Mouse (Mus musculus) megakaryocyte, embryonic 14.5 days (primary cell): ENCODE data around the gene P2ry2. TPM values are rescaled to one million over a fixed set of nuclear protein-coding genes. Genes with fewer than 3 reads are reported as not detected.

Source experiments
- H3K27me3 ChIP-seq: replicated peaks from 2 replicates; pipeline ENCODE3; 2012; ENCODE audit warnings: inconsistent platforms
- H3K36me3 ChIP-seq: replicated peaks from 2 replicates; pipeline ENCODE3; 2012; ENCODE audit warnings: low read length, inconsistent platforms, mixed read lengths
- H3K4me1 ChIP-seq: 2 replicates; pipeline ENCODE4 v1.6.1; 2012; ENCODE audit warnings: inconsistent platforms
- H3K4me3 ChIP-seq: replicated peaks from 2 replicates; pipeline ENCODE3; 2012; ENCODE audit warnings: moderate library complexity, mild to moderate bottlenecking, inconsistent platforms
- H3K9me3 ChIP-seq: 2 replicates; pipeline ENCODE4 v1.6.1; 2012; ENCODE audit warnings: inconsistent platforms
- FLI1 ChIP-seq: IDR thresholded peaks from 2 replicates; pipeline ENCODE4 v1.6.1; 2012; ENCODE audit warnings: low read length, inconsistent platforms, mixed read lengths
- GATA1 ChIP-seq: IDR thresholded peaks from 3 replicates; pipeline ENCODE4 v1.6.1; 2012; ENCODE audit warnings: mixed read lengths, low read length, inconsistent platforms, borderline replicate concordance
- polyA plus RNA-seq: library from polyadenylated mRNA; stranded (reverse); fragments of >175 nt; gene quantifications from 2 replicates; pipeline ENCODE4 v1.2.3, GENCODE M21; 2012; ENCODE audit warnings: low replicate concordance; ENCODE audit not compliant: insufficient read depth

Gene P2ry2
- polyA plus RNA-seq, 1 experiment = 2.4 TPM

DNA sequence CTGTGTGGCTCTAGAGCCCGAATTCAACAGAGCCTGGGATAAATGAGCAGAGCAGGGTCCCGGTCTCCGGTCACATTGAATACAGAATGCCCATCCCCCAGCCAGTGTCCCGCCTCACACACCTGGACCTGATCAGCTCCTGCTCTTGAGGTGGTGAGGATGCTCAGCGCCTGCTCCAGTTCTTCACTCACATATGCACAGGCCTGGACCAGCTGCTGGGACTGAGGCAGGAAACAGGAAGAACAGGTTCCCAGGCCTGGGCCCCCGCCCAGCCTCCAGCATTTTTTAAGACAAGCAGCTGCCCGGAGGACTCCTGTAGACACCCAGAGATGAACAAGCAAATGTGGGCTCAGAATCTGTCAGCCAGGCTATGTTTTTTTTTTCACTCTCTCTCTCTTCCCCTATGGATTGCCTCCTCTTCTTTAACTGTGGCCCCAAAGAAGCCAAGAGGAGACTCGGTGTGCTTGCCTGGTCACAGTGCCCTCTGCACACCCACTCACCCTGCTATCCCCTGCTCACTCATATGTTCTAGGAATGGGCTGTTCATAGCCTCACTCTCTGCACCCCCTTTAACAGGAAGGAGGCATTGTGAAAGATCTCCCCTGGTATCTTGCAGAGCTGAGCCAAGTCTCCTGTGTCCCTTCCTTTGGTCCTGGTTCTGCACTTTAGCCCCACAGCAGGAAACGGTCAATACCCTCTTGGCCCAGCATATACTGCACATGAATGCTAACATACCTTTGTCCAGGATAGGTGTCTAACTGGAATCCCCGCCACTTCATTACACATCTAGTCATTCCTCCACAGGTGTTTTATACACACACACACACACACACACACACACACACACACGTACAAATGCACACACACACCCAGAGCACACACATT is 9.0 kb downstream of the P2ry2 start:
- peaks cover 17% of the 10 kb centered on the region for H3K4me1 ChIP-seq

DNA sequence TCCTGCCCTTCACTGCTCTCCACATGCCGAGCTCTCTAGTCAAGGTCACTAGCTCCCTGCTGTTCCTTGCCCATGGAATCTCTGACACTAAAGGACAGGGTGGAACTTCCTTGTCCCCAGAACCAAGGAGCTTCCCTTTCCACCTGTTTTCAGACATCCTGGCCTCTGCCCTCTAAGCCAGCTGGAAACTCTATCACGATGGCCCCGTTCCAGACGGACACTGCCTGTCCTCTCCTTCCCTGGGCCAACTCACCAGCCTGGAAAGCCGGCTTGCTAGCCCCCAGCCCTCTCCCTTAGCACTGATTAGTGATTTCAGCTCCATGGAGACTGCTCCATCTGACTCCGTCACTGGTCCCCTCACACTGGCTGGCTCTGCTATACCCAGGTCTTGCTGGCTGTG is 10.4 kb downstream of the P2ry2 start:
- peaks cover 20% of the 10 kb centered on the region for H3K4me1 ChIP-seq
- peaks cover 93% of the 10 kb centered on the region for H3K27me3 ChIP-seq
- TF ChIP-seq GATA1 (no peak), FLI1 (no peak)
- peaks cover 3% of the 10 kb centered on the region for H3K36me3 ChIP-seq
- no peak overlapping the region for H3K4me3 ChIP-seq
- no peaks in the 10 kb centered on the region; the same call in 1 of the 2 replicates for H3K9me3 ChIP-seq

More for the DNA sequence above, 9.0 kb downstream of the P2ry2 start:
- Histone ChIP-seq H3K9me3 (no peaks in the 10 kb centered on the region; the same call in 1 of the 2 replicates), H3K36me3 (no peaks in the 10 kb centered on the region), H3K4me3 (no peak overlapping the region), H3K27me3 (peaks cover 93% of the 10 kb centered on the region)
- TF ChIP-seq FLI1 (no peak), GATA1 (no peak)

DNA sequence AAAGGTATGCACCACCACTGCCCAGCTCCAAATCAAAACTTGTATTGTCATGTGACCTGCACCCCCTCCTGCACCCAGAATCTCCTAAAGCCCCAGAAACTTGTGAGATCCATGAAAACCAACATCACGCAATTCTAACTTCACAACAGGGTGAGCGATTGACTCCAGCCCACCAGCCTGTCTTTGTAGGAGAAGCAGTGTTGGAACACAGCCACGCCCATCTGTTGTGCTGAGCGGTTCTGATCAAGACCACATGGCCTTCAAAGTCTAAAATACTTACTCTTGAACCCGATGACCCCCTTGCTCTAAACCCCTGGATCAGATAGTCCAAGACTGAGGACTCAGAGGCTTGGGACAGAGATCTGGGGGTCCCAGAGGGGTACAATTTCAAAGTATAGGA is 13.0 kb downstream of the P2ry2 start:
- Histone ChIP-seq H3K9me3 (no peaks in the 10 kb centered on the region; the same call in 1 of the 2 replicates), H3K4me1 (peaks cover 27% of the 10 kb centered on the region), H3K4me3 (no peak overlapping the region), H3K36me3 (peaks cover 3% of the 10 kb centered on the region), H3K27me3 (peaks cover 92% of the 10 kb centered on the region)
- no peak for TF ChIP-seq GATA1
- TF ChIP-seq FLI1 = no peak

DNA sequence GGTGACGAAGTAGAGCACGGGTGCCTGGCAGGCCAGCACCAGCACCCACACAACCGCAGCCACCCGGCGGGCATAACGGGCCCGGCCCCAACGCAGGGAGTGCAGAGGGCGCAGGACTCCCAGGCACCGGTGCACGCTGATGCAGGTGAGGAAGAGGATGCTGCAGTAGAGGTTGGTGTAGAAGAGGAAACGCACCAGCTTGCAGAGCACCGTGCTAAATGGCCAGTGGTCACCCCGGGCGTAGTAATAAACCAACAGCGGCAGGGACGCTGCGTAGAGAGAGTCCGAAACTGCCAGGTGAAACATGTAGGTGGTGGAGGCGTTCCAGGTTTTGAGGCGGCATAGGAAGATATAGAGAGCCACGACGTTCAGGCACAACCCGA is 14.1 kb downstream of the P2ry2 start:
- no peak overlapping the region for H3K4me3 ChIP-seq
- peaks cover 3% of the 10 kb centered on the region for H3K36me3 ChIP-seq
- TF ChIP-seq GATA1 = no peak
- TF ChIP-seq FLI1 = no peak
- H3K4me1 ChIP-seq = peaks cover 18% of the 10 kb centered on the region
- H3K9me3 ChIP-seq = no peaks in the 10 kb centered on the region; the same call in 1 of the 2 replicates
- H3K27me3 ChIP-seq = peaks cover 92% of the 10 kb centered on the region

DNA sequence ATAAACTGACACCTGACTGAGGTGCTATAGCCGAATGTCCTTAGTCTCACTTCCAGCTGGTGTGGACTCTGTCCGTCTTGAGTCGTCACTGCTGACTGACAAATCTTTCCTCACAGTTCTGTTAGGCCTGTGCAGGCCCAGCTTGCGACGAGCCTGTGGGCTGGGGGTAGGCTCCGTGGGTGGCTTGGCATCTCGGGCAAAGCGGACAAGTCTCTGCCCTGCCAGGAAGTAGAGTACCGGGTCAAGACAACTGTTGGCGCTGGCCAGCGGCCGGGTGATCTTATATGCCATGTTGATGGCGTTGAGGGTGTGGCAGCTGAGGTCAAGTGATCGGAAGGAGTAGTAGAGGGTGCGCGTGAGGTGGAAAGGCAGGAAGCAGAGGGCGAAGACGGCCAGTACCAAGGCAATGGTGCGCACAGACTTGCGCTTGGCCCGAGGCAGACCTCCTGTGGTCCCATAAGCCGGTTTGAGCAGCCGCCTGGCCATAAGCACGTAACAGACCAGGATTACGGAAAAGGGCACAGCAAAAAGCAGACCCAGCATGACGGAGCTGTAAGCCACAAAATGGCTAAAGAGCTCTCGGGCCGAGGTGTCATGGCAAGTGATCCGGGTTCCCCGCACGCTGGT is 14.6 kb downstream of the P2ry2 start:
- peaks cover 3% of the 10 kb centered on the region for H3K36me3 ChIP-seq
- no peak overlapping the region for H3K4me3 ChIP-seq
- H3K27me3 ChIP-seq = peaks cover 92% of the 10 kb centered on the region
- TF ChIP-seq GATA1 (no peak), FLI1 (no peak)
- H3K4me1 ChIP-seq = peaks cover 14% of the 10 kb centered on the region
- H3K9me3 ChIP-seq = no peaks in the 10 kb centered on the region; the same call in 1 of the 2 replicates

DNA sequence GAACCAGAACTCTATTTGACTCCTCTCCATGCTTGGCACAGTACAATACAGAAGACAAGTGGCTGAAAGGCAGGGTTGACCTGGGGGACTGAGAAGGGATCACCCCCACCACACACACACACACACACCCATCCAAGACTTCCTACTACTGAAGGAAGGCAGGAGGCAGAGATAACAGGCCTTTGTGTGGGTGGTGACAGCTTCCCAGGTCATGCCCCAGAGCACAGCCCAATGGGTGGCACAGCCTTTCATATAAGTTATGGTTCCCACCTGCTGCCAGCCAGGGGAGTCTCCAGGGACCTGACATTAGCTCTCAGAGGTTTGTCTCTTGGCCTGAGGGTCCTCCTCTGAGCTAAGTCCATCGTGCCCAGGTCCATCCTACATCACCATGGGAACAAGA is 15.5 kb downstream of the P2ry2 start:
- Histone ChIP-seq H3K27me3 (peaks cover 89% of the 10 kb centered on the region), H3K36me3 (peaks cover 3% of the 10 kb centered on the region)
- TF ChIP-seq GATA1 (no peak), FLI1 (no peak)

DNA sequence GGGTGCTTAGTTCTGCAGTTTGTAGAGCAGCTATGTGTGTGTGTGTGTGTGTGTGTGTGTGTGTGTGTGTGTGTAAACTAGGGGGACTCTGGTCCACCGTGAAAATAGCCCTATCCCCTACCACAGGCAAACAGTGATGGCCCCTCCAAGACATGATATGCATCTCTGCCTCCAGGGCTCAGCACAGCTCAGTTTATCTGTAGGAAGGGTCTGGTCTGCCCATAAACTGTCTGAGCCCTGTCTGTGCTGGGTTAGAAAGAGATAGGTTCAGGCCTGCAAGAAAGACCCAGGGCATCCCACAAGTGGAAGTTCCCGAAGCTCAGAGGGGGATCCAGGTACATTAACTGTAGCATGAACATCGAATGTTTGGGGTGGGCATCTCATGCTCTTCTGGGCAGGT is 16.7 kb downstream of the P2ry2 start:
- TF ChIP-seq FLI1 (no peak), GATA1 (no peak)
- no peak overlapping the region for H3K4me3 ChIP-seq
- peaks cover 3% of the 10 kb centered on the region for H3K36me3 ChIP-seq
- peaks cover 80% of the 10 kb centered on the region for H3K27me3 ChIP-seq
- peaks cover 33% of the 10 kb centered on the region for H3K4me1 ChIP-seq
- H3K9me3 ChIP-seq = no peaks in the 10 kb centered on the region; the same call in 1 of the 2 replicates

More for the DNA sequence above, 15.5 kb downstream of the P2ry2 start:
- no peak overlapping the region for H3K4me3 ChIP-seq
- H3K4me1 ChIP-seq = peaks cover 20% of the 10 kb centered on the region
- H3K9me3 ChIP-seq = no peaks in the 10 kb centered on the region; the same call in 1 of the 2 replicates

DNA sequence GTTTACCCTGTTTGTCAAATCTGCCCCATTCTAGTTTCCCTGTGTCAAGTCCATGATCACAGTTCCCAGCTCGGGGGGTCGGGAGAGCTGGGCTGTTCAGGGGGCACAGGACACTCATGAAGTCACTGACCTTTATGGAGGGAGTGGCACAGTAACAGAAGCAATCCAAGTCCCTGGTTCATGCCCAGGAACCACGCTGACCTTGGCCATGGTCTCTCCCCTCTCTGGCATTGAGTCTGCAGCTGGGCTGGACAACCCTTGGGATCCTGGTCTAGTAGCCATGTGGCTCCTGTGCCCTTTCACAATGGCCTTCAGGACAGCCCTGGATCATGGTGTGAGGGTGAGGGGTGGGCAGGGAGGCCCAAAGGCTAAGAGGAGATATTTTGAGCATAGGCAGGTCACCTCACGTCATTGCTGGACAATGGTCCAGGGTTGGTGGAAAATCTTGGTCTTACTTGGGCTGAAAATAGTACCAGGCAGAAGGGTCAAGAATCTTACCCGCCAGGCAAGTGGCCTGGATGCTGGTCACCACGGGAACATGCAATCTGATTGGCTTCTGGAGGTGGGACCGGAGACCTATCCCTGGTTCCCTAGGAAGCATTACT is 17.3 kb downstream of the P2ry2 start:
- peaks cover 39% of the 10 kb centered on the region for H3K4me1 ChIP-seq
- no peaks in the 10 kb centered on the region; the same call in 1 of the 2 replicates for H3K9me3 ChIP-seq
- H3K27me3 ChIP-seq = peaks cover 75% of the 10 kb centered on the region
- H3K36me3 ChIP-seq = peaks cover 3% of the 10 kb centered on the region
- H3K4me3 ChIP-seq = no peak overlapping the region
- TF ChIP-seq GATA1 (no peak), FLI1 (no peak)

DNA sequence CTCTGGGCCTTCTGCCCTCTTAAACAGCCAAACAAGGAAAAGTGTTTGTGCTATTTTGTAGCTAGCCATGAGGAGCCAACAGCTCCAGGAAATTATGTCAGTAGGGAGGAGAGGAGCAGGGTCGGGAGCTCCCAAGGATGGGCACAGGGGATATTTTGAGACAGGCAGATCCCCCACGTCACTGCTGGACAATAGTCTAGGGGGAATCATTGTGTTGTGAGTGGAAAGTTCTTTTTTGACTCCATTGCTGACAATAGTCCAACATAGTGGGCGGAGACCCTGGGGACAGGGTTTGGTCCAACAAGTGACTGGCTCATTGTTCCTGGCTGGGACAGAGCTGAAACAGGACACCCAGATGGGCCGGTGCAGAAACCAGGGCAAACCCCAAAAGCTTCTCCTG is 19.5 kb downstream of the P2ry2 start:
- peaks cover 44% of the 10 kb centered on the region for H3K4me1 ChIP-seq
- no peaks in the 10 kb centered on the region for H3K9me3 ChIP-seq
- no peak overlapping the region for H3K4me3 ChIP-seq
- H3K27me3 ChIP-seq = peaks cover 74% of the 10 kb centered on the region
- peaks cover 3% of the 10 kb centered on the region for H3K36me3 ChIP-seq
- no peak for TF ChIP-seq FLI1

DNA sequence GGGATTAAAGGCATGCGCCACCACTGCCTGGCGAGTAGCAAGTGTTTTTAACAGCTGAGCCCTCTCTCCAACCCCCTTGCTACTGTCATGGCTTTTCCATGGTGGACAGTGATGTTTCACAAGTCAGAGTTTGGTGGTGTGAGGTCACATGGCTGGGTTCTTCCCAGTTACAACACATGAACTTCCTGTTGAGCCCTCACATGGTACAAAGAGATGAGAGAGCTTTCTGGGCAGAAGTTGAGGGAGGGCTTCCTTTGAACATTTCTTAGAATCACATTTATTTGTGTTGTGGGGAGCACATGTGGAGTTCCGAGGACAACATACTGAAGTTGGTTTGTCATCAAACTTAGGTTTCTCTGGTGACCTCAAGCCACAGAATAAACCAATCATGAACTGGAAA is 20.7 kb downstream of the P2ry2 start:
- TF ChIP-seq GATA1 (no peak), FLI1 (no peak)
- peaks cover 45% of the 10 kb centered on the region for H3K4me1 ChIP-seq
- no peaks in the 10 kb centered on the region for H3K9me3 ChIP-seq
- peaks cover 73% of the 10 kb centered on the region for H3K27me3 ChIP-seq
- no peaks in the 10 kb centered on the region for H3K36me3 ChIP-seq
- no peak overlapping the region for H3K4me3 ChIP-seq
